Mouse (Mus musculus): ENCODE results near the gene Ttc27.

DNA sequence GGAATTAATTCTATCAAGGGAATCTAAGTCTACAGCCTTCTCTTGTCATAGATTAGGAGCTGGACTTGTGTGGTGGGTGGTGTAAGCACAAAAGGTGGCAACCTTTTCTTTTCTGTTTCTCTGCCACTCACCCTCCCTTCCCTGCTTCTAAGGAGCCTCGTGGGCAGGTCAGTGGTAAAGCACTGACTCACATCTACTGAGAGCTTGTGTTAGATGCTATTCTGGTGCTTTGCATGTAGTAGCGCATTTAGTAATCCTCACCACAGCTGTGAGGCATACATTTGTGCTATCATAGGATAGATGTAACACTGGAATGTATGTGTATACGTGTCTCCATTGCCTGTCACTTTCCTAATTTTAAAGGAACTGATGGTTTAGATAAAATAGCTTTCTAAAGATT lies 124.2 kb downstream of the Ttc27 start:
- TF ChIP-seq POLR2A (IDR thresholded peaks at IDR 0.05; ENCODE audit: borderline replicate concordance, control insufficient read depth, low read depth, low read length) (no peak), CTCF (IDR thresholded peaks at IDR 0.05; ENCODE audit: control insufficient read depth, insufficient read depth, low read length) (no peak)

All from bone marrow, adult 2 months (tissue).